Mouse (Mus musculus) CH12.LX (cell line): ENCODE data around the gene Tmem221. TPM values are rescaled to one million over a fixed set of nuclear protein-coding genes. Genes with fewer than 3 reads are reported as not detected.
A peak's percentile ranks its signal among the peaks of the same experiment; 100 is the strongest.

Source experiments
- DNase-seq: peaks from one replicate; pipeline ENCODE4 v3.0.0-alpha.2; 2013; ENCODE audit errors: extremely low read depth
- H3K27ac ChIP-seq: 2 replicates; pipeline ENCODE4 v1.5.1; 2012; ENCODE audit warnings: low read depth, mild to moderate bottlenecking, control low read depth, moderate library complexity; ENCODE audit not compliant: insufficient read depth
- H3K27me3 ChIP-seq: replicated peaks from 2 replicates; pipeline ENCODE3; 2012; ENCODE audit warnings: inconsistent platforms
- H3K36me3 ChIP-seq, 2 experiments: replicated peaks in 1 of 2; 2 replicates each; pipeline versions ENCODE3 to v1.6.1; 2012; ENCODE audit warnings: inconsistent platforms in 1 of 2, low read length in 1 of 2, mild to moderate bottlenecking in 1 of 2, mixed read lengths in 1 of 2, moderate library complexity in 1 of 2; ENCODE audit not compliant: control insufficient read depth in 1 of 2, insufficient read depth in 1 of 2
- H3K4me1 ChIP-seq, 2 experiments: 2 replicates each; pipeline ENCODE4 v1.6.1; 2012; ENCODE audit warnings: inconsistent platforms in 1 of 2, moderate library complexity in 1 of 2; ENCODE audit not compliant: insufficient read depth in 2 of 2, control insufficient read depth in 1 of 2
- H3K4me2 ChIP-seq: 2 replicates; pipeline ENCODE4 v1.6.1; 2012; ENCODE audit warnings: low read depth, mild to moderate bottlenecking, control low read depth; ENCODE audit not compliant: poor library complexity, insufficient read depth, severe bottlenecking
- H3K4me3 ChIP-seq, 3 experiments: fragments of 150-350 bp in 1 of 3; sonication (generic) in 1 of 3; replicated peaks in 1 of 3; 2 replicates each; pipeline versions ENCODE3 to v1.5.1; 2011 to 2012; ENCODE audit warnings: low read depth in 2 of 3, low read length in 2 of 3, mild to moderate bottlenecking in 2 of 3, moderate library complexity in 2 of 3, control low read depth in 1 of 3, improper control_type of control experiment in 1 of 3, inconsistent platforms in 1 of 3, mixed read lengths in 1 of 3; ENCODE audit not compliant: poor library complexity in 1 of 3
- H3K79me2 ChIP-seq: replicated peaks from 2 replicates; pipeline ENCODE4 v1.6.1; 2012; ENCODE audit warnings: mild to moderate bottlenecking, moderate library complexity; ENCODE audit not compliant: control insufficient read depth, poor library complexity, insufficient read depth, severe bottlenecking; ENCODE audit errors: extremely low read depth
- H3K9ac ChIP-seq: 2 replicates; pipeline ENCODE4 v1.6.1; 2012; ENCODE audit warnings: low read depth, mild to moderate bottlenecking, control low read depth, moderate library complexity; ENCODE audit not compliant: insufficient read depth
- H3K9me3 ChIP-seq: replicated peaks from 2 replicates; pipeline ENCODE3; 2012; ENCODE audit warnings: low read length, inconsistent platforms, mixed read lengths
- BHLHE40 ChIP-seq: IDR thresholded peaks from 2 replicates; pipeline ENCODE4 v1.6.1; 2011; ENCODE audit warnings: mild to moderate bottlenecking, low read depth, low read length, improper control_type of control experiment
- CHD1 ChIP-seq: IDR thresholded peaks from 2 replicates; pipeline ENCODE4 v1.6.1; 2012; ENCODE audit warnings: low read depth, low read length, improper control_type of control experiment, inconsistent platforms
- CTCF ChIP-seq, 2 experiments: IDR thresholded peaks in 1 of 2; conservative IDR thresholded peaks in 1 of 2; 2 replicates each; pipeline ENCODE4 v1.5.1; 2011 to 2012; ENCODE audit warnings: low read depth in 2 of 2, low read length in 2 of 2, improper control_type of control experiment in 1 of 2, inconsistent platforms in 1 of 2, mild to moderate bottlenecking in 1 of 2, moderate library complexity in 1 of 2
- ELF1 ChIP-seq: IDR thresholded peaks from 2 replicates; pipeline ENCODE4 v1.6.1; 2014; ENCODE audit warnings: low read depth, mild to moderate bottlenecking, inconsistent platforms, low read length, improper control_type of control experiment
- EP300 ChIP-seq: IDR thresholded peaks from 2 replicates; pipeline ENCODE4 v1.6.1; 2011; ENCODE audit warnings: low read length, improper control_type of control experiment
- HCFC1 ChIP-seq: IDR thresholded peaks from 2 replicates; pipeline ENCODE4 v1.6.1; 2012; ENCODE audit warnings: low read depth, mild to moderate bottlenecking, inconsistent platforms, low read length, improper control_type of control experiment
- JUN ChIP-seq: IDR thresholded peaks from 2 replicates; pipeline ENCODE4 v1.6.1; 2011; ENCODE audit warnings: low read depth, mild to moderate bottlenecking, low read length, improper control_type of control experiment, moderate library complexity; ENCODE audit not compliant: insufficient read depth
- KAT2A ChIP-seq: IDR thresholded peaks from 2 replicates; pipeline ENCODE4 v1.6.1; 2012; ENCODE audit warnings: low read length, improper control_type of control experiment, inconsistent platforms; ENCODE audit not compliant: insufficient replicate concordance
- MAFK ChIP-seq: IDR thresholded peaks from 2 replicates; pipeline ENCODE4 v1.6.1; 2011; ENCODE audit warnings: low read length, improper control_type of control experiment; ENCODE audit not compliant: insufficient replicate concordance
- MAZ ChIP-seq: IDR thresholded peaks from 2 replicates; pipeline ENCODE4 v1.6.1; 2012; ENCODE audit warnings: low read depth, mild to moderate bottlenecking, inconsistent platforms, low read length, improper control_type of control experiment, moderate library complexity
- MYC ChIP-seq: IDR thresholded peaks from 2 replicates; pipeline ENCODE4 v1.6.1; 2011; ENCODE audit warnings: low read depth, mild to moderate bottlenecking, improper control_type of control experiment, low read length
- NELFE ChIP-seq: IDR thresholded peaks from 2 replicates; pipeline ENCODE4 v1.6.1; 2011; ENCODE audit warnings: low read depth, low read length, improper control_type of control experiment
- POLR2A ChIP-seq: IDR thresholded peaks from 2 replicates; pipeline ENCODE4 v1.6.1; 2011; ENCODE audit warnings: low read depth, mild to moderate bottlenecking, improper control_type of control experiment, low read length
- POLR2AphosphoS2 ChIP-seq: IDR thresholded peaks from 2 replicates; pipeline ENCODE4 v1.6.1; 2011; ENCODE audit warnings: low read depth, low read length, improper control_type of control experiment
- RAD21 ChIP-seq: IDR thresholded peaks from 2 replicates; pipeline ENCODE4 v1.6.1; 2011; ENCODE audit warnings: low read depth, mild to moderate bottlenecking, low read length, improper control_type of control experiment, moderate library complexity
- RCOR1 ChIP-seq: conservative IDR thresholded peaks from 2 replicates; pipeline ENCODE4 v1.6.1; 2012; ENCODE audit warnings: low read depth, mild to moderate bottlenecking, inconsistent platforms, low read length, improper control_type of control experiment
- SMC3 ChIP-seq: IDR thresholded peaks from 2 replicates; pipeline ENCODE4 v1.6.1; 2011; ENCODE audit warnings: low read depth, low read length, improper control_type of control experiment
- UBTF ChIP-seq: IDR thresholded peaks from 2 replicates; pipeline ENCODE4 v1.6.1; 2012; ENCODE audit warnings: low read depth, mild to moderate bottlenecking, inconsistent platforms, low read length, improper control_type of control experiment, moderate library complexity
- USF2 ChIP-seq: conservative IDR thresholded peaks from 2 replicates; pipeline ENCODE4 v1.6.1; 2011; ENCODE audit warnings: low read depth, low read length, improper control_type of control experiment
- ZC3H11A ChIP-seq: IDR thresholded peaks from 2 replicates; pipeline ENCODE4 v1.6.1; 2012; ENCODE audit warnings: low read depth, mild to moderate bottlenecking, inconsistent platforms, low read length, improper control_type of control experiment
- ZKSCAN1 ChIP-seq: IDR thresholded peaks from 2 replicates; pipeline ENCODE4 v1.6.1; 2012; ENCODE audit warnings: low read depth, inconsistent platforms, low read length, improper control_type of control experiment, borderline replicate concordance
- ZNF384 ChIP-seq: IDR thresholded peaks from 2 replicates; pipeline ENCODE4 v1.6.1; 2012; ENCODE audit warnings: low read depth, low read length, improper control_type of control experiment, inconsistent platforms
- dilution Hi-C: fragments of 300-500 bp; cut with MboI; formaldehyde crosslinking; loops from 2 replicates; pipeline ENCODE4 v1.14.3; 2020; ENCODE audit warnings: low sequenced_read_pairs; ENCODE audit not compliant: extremely low pct_unique_long_range_greater_than_20kb, extremely low pct_ligation_motif_present
- in situ Hi-C: fragments of 300-500 bp; cut with MboI; formaldehyde crosslinking; loops from 3 replicates; pipeline ENCODE4 v1.14.3; 2019; ENCODE audit warnings: low sequenced_read_pairs, low pct_ligation_motif_present, low pct_unique_long_range_greater_than_20kb, mixed read lengths
- polyA plus RNA-seq: library from polyadenylated mRNA; unstranded; fragments of >175 nt; gene quantifications from 2 replicates; pipeline ENCODE4 v1.2.1, GENCODE M21; 2012; ENCODE audit warnings: low read depth; ENCODE audit not compliant: insufficient read length
- total RNA-seq, 2 experiments: library from RNA; depleted of rRNA; stranded (reverse); fragments of 300-350 nt in 1 of 2; fragments of >200 nt in 1 of 2; gene quantifications; 2 replicates each; pipeline ENCODE4 v1.2.3; 2012 to 2014

The Tmem221 gene
- total and polyA plus RNA-seq, 3 experiments, result 0.51 TPM; not detected in 2

- in situ Hi-C loops, result loop anchor here (5.0 kb wide), 1 partner anchor 71 kb away; no protein-coding TSS in a partner anchor
- peaks cover 20% of the 10 kb centered on the region for H3K27me3 ChIP-seq
- no peak overlapping the region for H3K4me3 ChIP-seq
- no peaks in the 10 kb centered on the region for H3K79me2 ChIP-seq
- TF ChIP-seq RAD21 (peak; percentile 99), ELF1 (peak; percentile 70), NELFE (peak; percentile 37; the same call in 1 of the 2 replicates), CTCF (conservative IDR thresholded peaks at IDR 0.05 in 1 of 2, IDR thresholded peaks at IDR 0.05 in 1 of 2; ENCODE audit: low read depth in 2 of 2, low read length in 2 of 2) (peak; percentile 90 to 99), ZC3H11A (peak; percentile 94), UBTF (no peak), BHLHE40 (no peak), MYC (peak; percentile 52; the same call in 1 of the 2 replicates), USF2 (no peak), SMC3 (peak; percentile 100)
- no peak overlapping the region for H3K9ac ChIP-seq
- dilution Hi-C loops, result no loop called here
- H3K27ac ChIP-seq, result no peak overlapping the region
- H3K4me1 ChIP-seq, result peaks cover 10 to 20% of the 10 kb centered on the region in 2 experiments
- H3K9me3 ChIP-seq, result peaks cover 16% of the 10 kb centered on the region
- H3K4me2 ChIP-seq, result no peak overlapping the region
- DNase-seq, result peak; percentile 77
- no peaks in the 10 kb centered on the region for H3K36me3 ChIP-seq
These were observed 2.7 kb upstream of the Tmem221 start for GRCm38 (mm10) chr8:71561401-71561800.

DNA sequence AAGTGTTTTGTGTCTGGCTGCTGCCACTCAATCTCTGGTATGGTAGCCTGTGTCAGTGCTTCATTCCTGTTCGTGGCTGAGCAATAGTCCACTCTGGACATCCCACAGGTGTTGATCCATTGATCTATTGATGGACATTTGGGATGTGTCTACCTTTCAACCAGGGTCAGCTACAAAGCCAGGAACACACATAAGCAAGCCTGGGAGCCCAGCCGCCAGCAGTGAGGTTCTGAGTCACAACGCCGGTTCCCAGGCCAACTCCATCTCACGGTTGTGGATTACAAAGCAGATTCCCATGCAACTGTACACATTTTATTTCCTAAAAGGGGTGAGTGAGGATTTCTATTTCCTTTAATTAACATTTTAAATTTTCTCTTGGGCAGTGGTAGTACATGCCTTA lies 2.1 kb upstream of the Tmem221 start:
- dilution Hi-C loops, result no loop called here
- Histone ChIP-seq H3K4me1 (peaks cover 10 to 20% of the 10 kb centered on the region in 2 experiments), H3K36me3 (no peaks in the 10 kb centered on the region), H3K27ac (no peak overlapping the region), H3K4me2 (no peak overlapping the region), H3K9me3 (peaks cover 16% of the 10 kb centered on the region), H3K9ac (no peak overlapping the region), H3K27me3 (peaks cover 20% of the 10 kb centered on the region), H3K4me3 (no peak overlapping the region), H3K79me2 (no peaks in the 10 kb centered on the region)
- in situ Hi-C loops, result loop anchor here (5.0 kb wide), 1 partner anchor 72 kb away; no protein-coding TSS in a partner anchor
- DNase-seq, result no peak
- TF ChIP-seq MAZ (no peak), POLR2A (no peak), SMC3 (no peak), MYC (no peak), ZKSCAN1 (no peak), ZNF384 (no peak), MAFK (no peak), NELFE (no peak), JUN (no peak), RCOR1 (no peak), CHD1 (no peak), KAT2A (no peak), USF2 (no peak), HCFC1 (no peak), RAD21 (no peak), POLR2AphosphoS2 (no peak), EP300 (no peak)
